Mouse (Mus musculus): ENCODE data around the gene Ackr3.

- TF ChIP-seq CTCF (IDR thresholded peaks at IDR 0.05; ENCODE audit: low read depth) (no peak), EP300 (IDR thresholded peaks at IDR 0.05; ENCODE audit: low read depth) (no peak)
These were observed 40.8 kb downstream of the Ackr3 start for GRCm38 (mm10) chr1:90244537-90244936.
